Mouse (Mus musculus) adrenal gland, postnatal 14 days (tissue): Measurements from ENCODE around the gene Taar3. TPM values are rescaled to one million over a fixed set of nuclear protein-coding genes. Genes with fewer than 3 reads are reported as not detected.

ENCODE experiments used
- DNase-seq: peaks from one replicate; pipeline ENCODE4 v3.0.0; 2021; ENCODE audit warnings: mixed read lengths
- long read RNA-seq, 2 experiments: library from polyadenylated mRNA; stranded (forward); transcript quantifications; one replicate each; pipeline ENCODE4 v2.0.0; 2021
- total RNA-seq: library from RNA; stranded (reverse); gene quantifications from 2 replicates; pipeline ENCODE4 v1.2.3, GENCODE M21; 2021

Gene Taar3
- not detected in 2 replicates for total RNA-seq
- long read RNA-seq, experiment 1, result 0 reads
- long read RNA-seq, experiment 2, result 0 reads

DNA sequence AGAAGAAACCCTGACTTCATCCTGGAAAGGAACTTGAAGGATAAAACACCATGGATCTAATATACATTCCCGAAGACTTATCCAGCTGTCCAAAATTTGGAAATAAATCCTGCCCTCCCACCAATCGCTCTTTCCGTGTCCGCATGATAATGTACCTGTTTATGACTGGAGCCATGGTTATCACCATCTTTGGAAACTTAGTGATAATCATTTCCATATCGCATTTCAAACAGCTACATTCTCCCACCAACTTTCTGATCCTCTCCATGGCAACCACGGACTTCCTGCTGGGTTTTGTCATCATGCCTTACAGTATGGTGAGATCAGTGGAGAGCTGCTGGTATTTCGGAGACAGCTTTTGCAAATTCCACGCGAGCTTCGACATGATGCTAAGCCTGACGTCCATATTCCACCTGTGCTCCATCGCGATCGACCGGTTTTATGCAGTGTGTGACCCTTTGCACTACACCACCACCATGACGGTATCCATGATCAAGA lies at the start of gene Taar3:
Gene Taar3 (plus strand): TSS at position 51 of the 498 bp plus-strand sequence.
- no peak for DNase-seq

DNA sequence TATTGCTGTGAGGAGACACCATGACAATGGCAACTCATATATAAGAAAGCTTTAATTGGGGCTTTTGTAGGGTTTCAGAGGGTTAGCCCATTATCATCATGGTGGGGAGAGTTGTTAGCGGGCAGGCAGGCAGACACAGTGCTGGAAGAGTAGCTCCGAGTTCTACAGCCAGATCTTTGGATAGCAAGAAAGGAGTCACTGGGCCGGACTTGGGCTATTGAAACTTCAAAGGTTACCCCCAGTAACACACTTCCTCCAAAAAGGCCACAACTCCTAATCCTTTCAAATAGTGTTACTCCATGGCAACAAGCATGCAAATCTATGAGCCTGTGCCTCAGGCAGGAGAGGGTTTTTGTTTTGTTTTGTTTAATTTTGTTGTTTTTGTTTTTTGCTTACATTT lies 48.2 kb upstream of the Taar3 start:
- DNase-seq, result no peak

DNA sequence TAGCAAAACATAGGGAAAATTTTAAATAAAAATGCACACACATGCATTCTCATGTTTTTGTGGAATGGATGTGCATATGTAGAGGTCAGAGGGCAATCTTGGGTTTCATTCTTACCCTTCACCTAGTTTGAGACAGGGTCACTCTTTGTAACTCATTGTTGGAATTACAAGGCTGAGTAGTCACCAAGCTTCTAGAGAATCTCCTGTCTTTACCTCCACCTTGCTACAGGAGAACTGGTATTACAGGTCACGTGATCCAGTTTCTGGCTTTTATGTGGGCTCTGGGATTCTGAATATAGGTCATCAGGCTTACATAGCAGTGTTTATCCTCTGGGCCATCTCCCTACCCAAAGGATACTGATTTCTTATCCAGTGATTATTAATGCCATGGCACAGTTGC lies 43.7 kb upstream of the Taar3 start:
- DNase-seq, result no peak

DNA sequence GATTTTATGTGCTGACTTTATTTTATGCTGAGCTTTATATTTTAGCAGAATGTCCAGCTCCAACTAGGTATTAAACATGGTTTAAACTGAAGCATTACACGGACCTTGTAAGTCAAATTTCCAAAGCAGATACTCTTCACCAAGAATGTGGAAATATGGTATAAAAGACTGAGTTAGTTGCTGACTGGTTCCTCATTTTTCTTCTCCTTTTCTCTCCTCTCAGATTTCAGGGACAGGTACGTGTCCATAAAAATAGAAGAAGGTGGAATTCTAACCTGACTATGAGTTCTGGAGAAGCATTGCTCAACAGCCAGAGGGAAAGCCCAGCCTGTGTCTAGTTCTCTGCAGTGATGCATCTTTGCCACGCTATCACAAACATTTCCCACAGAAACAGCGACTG lies 29.3 kb upstream of the Taar3 start, which contains the start of gene Taar1:
Gene Taar1 (plus strand): TSS at position 301 of the 400 bp plus-strand sequence.
- no peak for DNase-seq

DNA sequence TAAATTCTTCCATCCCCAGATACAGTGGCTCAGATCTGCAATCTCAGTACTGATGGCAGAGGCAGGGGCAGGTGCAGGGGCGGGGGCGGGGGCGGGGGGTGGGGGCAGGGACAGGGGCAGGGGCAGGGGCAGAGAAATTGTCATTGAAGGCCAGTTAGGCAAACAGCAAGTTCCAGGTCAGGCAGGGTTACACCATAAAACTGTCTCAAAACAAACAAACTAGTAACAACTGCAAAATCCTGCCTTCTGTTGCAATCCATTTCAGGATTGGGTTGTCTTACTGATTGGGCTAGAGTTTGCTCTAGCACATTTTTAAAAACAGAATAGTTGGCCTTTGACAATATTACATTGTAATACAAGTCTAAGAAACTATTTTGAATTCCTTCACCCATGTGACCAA lies 26.9 kb upstream of the Taar3 start:
- no peak for DNase-seq

DNA sequence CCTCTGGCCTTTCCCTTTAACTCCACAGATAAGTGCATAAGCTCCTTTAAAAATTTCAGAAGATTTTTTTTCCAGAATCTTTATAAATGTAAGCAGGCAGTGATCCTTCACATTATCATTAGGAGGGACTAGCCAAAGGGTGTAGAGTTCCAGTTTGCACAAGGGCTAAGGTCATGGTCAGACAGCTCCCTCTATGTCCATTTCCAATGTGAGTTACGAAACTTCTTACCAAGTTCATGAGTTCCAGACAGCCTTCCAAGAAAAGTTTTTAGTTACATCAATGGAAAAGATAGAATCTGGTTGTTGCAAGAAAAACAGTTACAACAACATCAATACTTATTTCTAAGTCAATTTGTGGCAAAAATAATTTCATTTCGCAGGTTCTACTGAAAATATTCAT lies 25.4 kb upstream of the Taar3 start:
- DNase-seq, result no peak

DNA sequence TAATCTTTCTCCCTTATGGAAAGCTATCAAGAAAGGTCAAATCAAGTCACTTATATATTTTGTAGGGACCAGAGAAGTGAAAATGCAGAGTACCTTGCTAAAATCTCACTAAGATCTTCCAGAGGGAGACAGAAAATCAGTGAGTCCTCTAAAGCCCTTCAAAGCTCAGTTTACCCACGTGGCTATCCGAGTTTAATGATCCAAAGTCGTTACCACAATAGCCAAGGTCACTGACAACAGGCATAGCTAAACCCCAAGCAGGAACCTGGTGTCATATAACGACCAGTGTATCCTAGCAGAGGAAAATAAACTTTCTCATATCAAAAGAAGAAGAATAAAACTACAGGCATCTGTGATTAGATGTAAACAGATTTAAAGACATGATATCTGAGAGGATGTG lies 11.7 kb upstream of the Taar3 start:
- DNase-seq, result no peak

DNA sequence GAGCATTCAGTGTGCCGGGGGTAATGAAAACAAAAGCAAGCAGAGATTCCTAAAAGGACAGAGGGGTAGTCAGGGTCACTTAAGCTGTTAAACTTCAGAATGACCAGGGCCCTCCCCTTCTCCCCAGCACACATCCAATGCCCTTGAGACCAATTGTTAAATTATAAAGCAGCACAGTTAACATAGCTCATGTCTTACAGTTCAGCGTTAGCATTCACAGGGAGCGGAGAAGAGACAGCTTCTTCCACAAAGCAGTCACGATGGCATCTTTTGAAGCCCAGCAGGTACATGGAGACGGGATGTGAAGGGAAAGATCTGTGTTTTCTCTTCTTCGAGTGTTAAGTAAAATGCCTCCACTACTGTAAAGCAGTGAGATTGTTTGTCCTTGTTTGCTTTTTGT lies 11.0 kb upstream of the Taar3 start, which contains the start of gene Taar2:
Gene Taar2 (plus strand): TSS at position 261 of the 400 bp plus-strand sequence.
- no peak for DNase-seq

DNA sequence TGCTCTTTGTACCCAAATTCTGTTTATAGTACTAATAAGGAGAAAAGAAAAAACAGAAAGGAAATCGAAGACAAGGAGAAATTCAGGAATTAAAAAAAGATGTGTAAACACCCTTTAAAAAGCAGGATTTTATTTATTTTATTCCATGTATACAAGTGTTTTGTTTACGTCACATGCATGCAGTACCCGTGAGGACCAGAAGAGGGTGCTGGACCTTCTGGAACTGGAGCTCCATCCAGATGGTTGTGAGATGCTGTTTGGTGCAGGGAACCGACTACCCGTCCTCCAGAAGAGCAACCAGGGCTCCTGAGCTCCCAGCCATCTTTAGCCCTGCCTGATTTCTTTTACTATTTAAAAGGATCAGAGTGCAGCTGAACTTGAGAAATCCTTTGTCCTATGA lies 6.9 kb upstream of the Taar3 start:
- no peak for DNase-seq

DNA sequence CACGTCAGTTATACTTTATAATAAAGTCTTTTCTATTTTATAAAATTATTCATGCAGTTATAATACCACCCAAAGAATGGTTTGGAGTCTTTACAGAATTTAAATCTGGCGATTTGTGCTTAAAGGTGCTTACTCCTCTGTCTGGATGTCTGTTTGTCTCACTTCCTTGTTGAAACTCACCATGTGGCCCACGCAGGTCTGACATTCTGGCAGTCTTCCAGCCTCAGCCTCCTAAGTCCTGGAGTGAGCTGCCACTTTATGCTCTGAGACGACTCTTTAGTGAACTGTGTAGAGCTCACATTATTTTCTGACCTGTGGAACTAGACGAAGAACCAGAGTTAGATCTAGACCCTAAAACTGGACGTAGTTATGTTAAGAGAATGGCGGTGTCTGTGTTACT lies 1.3 kb upstream of the Taar3 start:
- no peak for DNase-seq

DNA sequence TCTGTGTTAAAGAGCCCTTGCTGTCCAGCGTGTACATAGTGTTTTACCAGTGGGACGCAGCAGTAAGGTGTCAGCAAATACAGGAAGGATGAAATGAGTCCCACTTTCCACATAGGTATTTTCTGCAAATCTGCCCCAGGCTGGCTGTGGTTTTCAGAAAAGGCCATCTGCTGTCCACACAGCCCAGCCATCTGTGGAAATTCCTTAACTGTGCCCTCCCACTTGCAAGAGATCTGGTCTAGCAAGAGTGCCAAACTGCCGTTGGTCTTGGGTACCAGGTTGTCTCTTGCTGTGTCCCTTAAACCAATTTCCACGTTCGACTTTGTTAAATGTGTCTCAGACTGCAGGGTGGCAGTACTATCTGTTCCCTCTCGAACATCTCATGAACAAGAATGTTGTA lies 2.4 kb downstream of the Taar3 start:
- DNase-seq, result no peak

DNA sequence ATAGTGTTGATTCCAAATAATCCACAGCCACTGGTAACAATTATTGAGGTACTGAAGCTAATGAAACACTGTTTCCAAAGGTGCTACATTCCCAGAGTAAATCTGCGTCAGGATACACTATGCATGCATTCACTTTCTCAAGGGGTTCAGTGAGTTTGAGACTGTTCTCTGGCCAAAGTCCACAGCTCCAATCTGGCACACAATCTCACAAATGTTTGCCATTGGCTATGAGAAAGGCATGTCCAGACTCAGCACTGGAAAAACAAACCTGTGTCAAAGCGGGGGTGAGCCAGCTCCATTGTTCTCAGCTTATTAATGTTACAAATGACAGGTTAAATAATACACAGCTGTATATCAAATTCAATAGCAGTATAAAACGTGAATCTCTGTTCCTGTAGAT lies 9.7 kb downstream of the Taar3 start:
- DNase-seq, result no peak

DNA sequence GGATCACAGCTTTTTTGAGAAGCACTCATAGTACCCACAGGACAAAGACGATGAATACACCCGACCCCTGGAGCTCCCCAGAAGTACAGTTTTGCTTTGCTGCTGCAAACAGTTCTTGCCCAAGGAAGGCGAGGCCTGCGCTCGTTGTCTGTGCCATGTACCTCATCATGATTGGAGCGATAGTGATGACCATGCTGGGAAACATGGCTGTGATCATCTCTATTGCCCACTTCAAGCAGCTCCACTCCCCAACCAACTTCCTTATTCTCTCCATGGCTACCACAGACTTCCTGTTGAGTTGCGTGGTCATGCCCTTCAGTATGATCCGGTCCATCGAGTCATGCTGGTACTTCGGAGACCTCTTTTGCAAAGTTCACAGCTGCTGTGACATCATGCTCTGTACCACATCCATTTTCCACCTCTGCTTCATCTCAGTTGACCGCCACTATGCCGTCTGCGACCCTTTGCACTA lies 11.1 kb downstream of the Taar3 start, which contains the start of gene Taar4:
Gene Taar4 (plus strand): TSS at position 51 of the 472 bp plus-strand sequence.
- no peak for DNase-seq

DNA sequence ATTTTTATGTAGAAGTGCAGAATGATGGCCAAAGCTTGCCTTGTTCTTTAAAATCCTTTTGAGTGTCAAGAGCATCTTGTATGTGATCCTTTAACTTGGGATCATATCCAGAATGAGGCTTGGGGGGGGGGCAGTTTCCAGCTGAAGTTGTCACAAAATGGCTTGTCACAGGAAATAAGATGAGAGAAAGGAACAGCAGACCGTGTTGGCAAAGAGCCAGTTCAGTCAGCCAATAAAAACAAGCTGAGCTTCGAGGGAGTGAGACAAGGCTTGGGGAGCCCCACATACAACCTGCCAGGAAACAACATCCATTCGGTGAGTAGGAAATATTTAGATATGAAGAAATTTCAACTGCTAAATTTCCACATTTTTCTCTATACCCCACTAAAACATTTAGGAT lies 14.1 kb downstream of the Taar3 start:
- no peak for DNase-seq

DNA sequence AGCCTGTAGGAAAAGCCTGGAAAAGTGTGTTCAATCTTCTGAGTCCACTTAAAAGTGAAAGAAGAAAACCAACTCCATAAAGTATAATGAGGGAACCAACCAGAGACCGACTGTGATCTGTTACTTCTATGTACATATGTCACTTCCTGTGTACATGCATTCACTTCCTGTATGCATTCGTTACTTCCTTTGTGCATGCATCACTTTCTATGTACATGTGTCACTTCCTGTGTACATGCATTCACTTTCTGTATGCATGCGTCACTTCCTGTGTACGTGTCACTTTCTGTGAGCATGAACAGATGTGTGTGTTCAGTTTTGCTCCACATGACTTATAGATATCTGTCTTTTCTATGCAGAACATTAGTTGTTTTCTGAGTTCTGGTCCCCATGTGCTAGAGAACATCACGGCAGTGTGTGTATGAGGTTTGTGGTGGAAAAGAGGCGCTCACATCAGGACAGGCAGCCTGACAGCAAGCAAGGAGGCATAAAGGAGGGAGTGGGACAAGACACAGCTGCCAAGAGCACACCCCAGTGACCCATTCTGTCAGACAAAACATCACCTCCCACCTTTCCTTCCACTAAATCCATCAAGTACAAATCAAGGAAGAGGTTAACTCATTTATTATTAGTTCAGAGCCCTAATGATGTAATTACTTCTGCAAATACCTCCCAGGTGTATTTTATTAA lies 15.7 kb downstream of the Taar3 start:
- no peak for DNase-seq

DNA sequence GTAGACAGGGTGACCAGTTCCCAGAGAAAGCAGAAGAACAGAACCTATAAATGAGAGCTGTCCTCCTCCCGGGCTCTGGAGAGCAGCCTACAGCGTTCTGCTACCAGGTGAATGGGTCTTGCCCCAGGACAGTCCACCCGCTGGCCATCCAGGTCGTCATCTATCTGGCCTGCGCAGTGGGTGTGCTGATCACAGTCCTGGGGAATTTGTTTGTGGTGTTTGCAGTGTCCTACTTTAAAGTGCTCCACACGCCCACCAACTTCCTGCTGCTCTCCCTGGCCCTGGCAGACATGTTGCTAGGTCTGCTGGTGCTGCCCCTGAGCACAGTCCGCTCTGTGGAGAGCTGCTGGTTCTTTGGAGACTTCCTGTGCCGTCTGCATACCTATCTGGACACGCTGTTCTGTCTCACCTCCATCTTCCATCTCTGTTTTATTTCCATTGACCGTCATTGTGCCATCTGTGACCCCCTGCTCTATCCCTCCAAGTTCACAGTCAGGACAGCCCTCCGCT lies 21.4 kb downstream of the Taar3 start, which contains the start of gene Taar5:
Gene Taar5 (plus strand): TSS at position 51 of the 510 bp plus-strand sequence.
- no peak for DNase-seq

DNA sequence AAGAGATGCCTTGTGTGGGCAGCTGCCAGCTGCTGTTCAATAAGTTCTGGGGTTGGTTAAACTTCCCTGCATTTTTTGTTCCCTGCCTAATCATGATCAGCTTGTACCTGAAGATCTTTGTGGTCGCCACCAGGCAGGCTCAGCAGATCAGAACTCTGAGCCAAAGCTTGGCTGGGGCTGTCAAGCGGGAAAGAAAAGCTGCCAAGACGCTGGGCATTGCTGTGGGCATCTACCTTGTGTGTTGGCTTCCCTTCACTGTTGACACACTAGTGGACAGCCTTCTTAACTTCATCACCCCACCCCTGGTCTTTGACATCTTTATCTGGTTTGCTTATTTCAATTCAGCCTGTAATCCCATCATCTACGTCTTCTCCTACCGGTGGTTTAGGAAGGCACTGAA lies 21.9 kb downstream of the Taar3 start:
- no peak for DNase-seq

DNA sequence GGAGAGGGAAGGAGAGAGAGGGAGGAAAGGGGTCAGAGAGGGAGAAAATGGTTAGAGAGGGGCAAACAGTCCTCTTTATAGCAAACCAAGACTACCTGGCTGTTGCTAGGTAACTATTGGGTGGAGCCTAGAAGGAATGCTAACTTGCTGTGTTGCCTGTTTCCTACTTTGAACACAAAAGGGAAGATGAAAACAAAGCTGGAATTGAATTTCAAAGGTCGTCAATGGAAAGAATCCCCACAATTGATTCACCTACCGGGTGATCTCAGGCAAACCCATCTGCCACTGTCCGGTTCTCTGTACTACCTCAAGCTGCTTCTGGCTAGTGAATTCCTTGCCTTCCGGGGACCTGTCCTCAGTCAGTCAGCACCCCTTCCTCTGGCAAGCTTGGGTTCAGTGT lies 28.6 kb downstream of the Taar3 start:
- DNase-seq, result no peak

DNA sequence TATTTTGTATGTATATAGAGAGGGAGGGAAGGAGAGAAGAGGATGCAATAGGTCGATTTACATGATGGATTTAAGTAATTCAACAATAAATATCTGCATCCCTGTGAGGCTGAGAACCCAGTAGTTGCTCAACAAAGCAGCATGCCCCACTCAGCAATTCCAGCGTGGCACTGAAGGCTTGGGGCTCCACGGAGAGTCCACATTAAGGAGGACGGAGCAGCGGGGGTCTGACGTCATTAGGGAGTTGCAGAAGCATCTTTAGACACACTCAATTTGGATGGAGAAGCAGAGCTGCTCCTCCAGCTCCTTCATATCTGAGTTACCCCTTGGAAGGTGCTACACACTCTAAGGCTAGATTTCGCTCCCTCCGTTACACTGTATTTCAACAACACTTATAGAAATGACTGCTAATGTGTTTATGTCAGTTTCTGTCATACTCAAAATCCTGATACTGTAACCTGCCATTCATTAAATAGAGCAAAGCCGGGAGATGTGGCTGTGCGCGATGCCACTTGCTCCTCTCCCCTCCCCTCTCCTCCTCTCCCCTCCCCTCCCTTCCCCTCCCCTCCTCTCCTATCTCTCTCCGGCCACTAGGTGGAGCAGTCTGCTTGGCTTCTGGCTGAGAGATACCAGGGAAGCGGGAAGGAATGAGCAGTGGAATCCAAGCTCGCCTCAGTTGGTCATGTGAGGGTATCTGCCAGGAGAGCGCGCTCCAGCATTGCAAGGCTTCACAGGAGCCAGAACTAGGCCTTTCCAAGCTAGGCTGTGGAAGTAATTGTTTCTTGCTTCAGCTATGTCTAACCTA lies 29.7 kb downstream of the Taar3 start:
- peak; percentile 88 for DNase-seq

DNA sequence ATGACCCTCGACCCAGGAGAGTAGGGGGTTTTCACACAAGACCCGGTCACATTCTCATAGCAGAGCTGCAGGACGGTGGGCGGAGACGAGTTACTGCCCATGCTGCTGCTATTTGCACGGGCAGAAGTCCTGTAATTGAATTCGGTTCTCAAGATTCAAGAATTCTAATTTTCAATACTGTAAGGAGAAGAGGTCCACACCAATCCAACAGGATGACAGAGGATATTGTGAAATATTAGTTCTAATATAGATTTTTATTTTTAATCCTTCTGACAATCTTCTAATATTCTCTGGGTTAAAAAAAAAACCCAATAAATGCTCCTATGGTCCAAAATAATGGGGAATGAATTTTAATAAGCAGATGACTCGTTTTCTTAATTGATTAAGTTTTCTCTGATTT lies 36.2 kb downstream of the Taar3 start, which contains the start of gene Taar6:
Gene Taar6 (minus strand): TSS at position 101 of the 400 bp plus-strand sequence.
- DNase-seq, result no peak

DNA sequence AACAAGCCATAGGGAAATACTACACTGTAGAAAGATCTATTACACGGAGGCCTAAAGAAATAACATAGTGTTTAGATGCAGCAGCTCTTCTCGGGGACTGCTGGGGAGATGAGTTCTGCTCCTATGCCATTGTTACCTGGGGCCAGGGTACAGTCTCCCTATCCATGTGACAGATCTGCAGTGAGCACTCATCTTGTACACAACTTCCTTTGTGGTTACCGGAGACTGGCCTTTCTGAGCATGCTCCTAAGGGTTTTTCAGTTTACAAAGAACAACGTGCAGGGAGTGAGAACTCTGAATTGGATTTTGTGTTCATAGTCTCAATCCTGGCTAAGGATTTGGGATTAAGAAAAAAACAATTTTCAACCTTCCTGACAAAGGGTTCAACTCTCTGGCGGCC lies 37.1 kb downstream of the Taar3 start:
- no peak for DNase-seq

DNA sequence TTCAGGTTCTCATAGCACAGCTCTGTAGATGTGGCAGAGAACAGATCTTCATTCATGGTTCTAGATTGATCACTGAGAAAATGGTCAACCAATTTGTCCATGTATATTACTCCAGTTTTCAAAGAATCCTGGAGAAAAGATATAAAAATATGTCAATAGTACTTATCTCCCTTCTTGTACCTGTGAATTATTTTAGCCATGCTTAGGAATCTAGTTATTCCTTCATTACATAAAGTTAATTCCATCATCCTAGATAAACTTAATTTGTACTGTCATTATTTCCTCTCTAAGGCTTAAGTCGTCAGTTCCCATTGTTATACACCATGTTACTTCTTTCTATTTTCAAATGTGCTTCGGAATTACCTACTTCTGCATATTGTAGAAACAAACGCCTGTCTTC lies 44.0 kb downstream of the Taar3 start, which contains the start of gene Taar7a:
Gene Taar7a (minus strand): TSS at position 101 of the 400 bp plus-strand sequence.
- no peak for DNase-seq

DNA sequence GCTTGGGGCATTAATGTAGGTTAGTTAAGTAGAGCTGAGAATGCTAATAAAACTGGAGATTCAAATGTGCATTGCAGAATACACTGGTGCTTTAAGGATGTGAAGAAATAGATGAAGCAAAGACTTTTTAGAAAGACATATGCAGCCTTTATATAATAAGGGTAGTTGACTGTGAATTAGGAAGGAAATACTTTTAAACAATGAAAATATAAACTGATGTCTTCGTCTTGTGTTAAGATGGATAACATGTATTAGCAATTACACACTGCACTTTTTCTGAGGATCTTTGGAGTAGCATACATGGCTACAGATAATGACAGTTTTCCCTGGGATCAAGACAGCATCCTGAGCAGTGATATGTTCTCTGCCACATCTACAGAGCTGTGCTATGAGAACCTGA lies 50.3 kb downstream of the Taar3 start, which contains the start of gene Taar7b:
Gene Taar7b (plus strand): TSS at position 301 of the 400 bp plus-strand sequence.
- DNase-seq, result no peak
